Mouse (Mus musculus) bone marrow, adult 2 months (tissue): ENCODE data around the gene Ddx5.

Experiments used
- CTCF ChIP-seq: fragments of 200-500 bp; IDR thresholded peaks from 2 replicates; pipeline ENCODE4 v1.5.1; 2011; ENCODE audit warnings: low read length, control low read depth; ENCODE audit not compliant: control insufficient read depth, insufficient read depth
- POLR2A ChIP-seq: fragments of 200-500 bp; IDR thresholded peaks from 2 replicates; pipeline ENCODE4 v1.6.1; 2011; ENCODE audit warnings: low read depth, mild to moderate bottlenecking, control low read depth, low read length, borderline replicate concordance; ENCODE audit not compliant: control insufficient read depth

GRCm38 (mm10) chr11:106773061-106773460 lies 15.9 kb downstream of the Ddx5 start:
- TF ChIP-seq CTCF (no peak), POLR2A (no peak)
